Mouse (Mus musculus): ENCODE measurements around the gene Carhsp1. TPM values are rescaled to one million over a fixed set of nuclear protein-coding genes. Genes with fewer than 3 reads are reported as not detected.

The Carhsp1 gene
- polyA plus RNA-seq, 1 experiment from 2014 or later = 39.1 TPM

DNA sequence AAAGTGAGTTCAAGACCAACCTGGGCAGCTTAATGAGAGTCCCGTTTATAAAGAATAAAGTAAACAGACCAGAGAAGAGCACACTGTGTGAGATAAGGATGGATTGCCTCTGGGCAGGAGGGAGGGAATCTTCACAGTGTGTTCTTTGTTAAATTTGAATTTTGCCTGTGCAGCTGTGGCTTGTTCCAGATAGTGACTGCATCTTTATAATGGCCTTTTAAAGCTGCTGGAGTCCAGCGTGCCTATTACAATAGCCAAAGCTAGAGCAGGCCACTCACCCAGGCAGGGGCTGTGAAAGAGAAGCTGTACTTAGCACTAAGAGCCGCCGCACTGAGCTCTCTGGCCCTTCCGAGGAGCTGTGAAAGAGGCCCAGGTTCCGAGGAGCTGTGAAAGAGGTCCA, 26.4 kb downstream of the Carhsp1 start:
- no peak for ATAC-seq (replicated peaks; ENCODE audit: insufficient number of reproducible peaks, low FRiP score, low TSS enrichment)
- no peaks in the 10 kb centered on the region for H3K9me3 ChIP-seq (replicated peaks; ENCODE audit: control insufficient read depth, low read length)
- no peak overlapping the region for H3K27ac ChIP-seq (ENCODE audit: low read depth, low read length)
- no peak overlapping the region for H3K9ac ChIP-seq (ENCODE audit: low read depth, low read length)
- H3K36me3 ChIP-seq (ENCODE audit: control insufficient read depth, insufficient read depth, low read length) = peaks cover 39% of the 10 kb centered on the region
- no peak overlapping the region for H3K4me2 ChIP-seq
- 80% methylated on average over 6 of the region's 6 CpGs for WGBS (ENCODE audit: insufficient replicate concordance)
- no peaks in the 10 kb centered on the region for H3K27me3 ChIP-seq (ENCODE audit: control insufficient read depth, insufficient read depth, low read length)
- no peaks in the 10 kb centered on the region for H3K4me1 ChIP-seq (ENCODE audit: control insufficient read depth, insufficient read depth, low read length)
- no peak overlapping the region for H3K4me3 ChIP-seq (ENCODE audit: low read depth, low read length)

GRCm38 (mm10) chr16:8643855-8644254, 28.1 kb downstream of the Carhsp1 start:
- Histone ChIP-seq H3K36me3 (ENCODE audit: control insufficient read depth, insufficient read depth, low read length) (peaks cover 30% of the 10 kb centered on the region), H3K4me3 (ENCODE audit: low read depth, low read length) (no peak overlapping the region), H3K9me3 (replicated peaks; ENCODE audit: control insufficient read depth, low read length) (no peaks in the 10 kb centered on the region), H3K27me3 (ENCODE audit: control insufficient read depth, insufficient read depth, low read length) (no peaks in the 10 kb centered on the region), H3K4me1 (ENCODE audit: control insufficient read depth, insufficient read depth, low read length) (peaks cover 6% of the 10 kb centered on the region), H3K27ac (ENCODE audit: low read depth, low read length) (no peak overlapping the region), H3K4me2 (no peak overlapping the region), H3K9ac (ENCODE audit: low read depth, low read length) (no peak overlapping the region)
- peak; percentile 65; the same call in 1 of the 2 replicates for ATAC-seq (replicated peaks; ENCODE audit: insufficient number of reproducible peaks, low FRiP score, low TSS enrichment)
- 70% methylated on average over 2 of the region's 2 CpGs for WGBS (ENCODE audit: insufficient replicate concordance)

DNA sequence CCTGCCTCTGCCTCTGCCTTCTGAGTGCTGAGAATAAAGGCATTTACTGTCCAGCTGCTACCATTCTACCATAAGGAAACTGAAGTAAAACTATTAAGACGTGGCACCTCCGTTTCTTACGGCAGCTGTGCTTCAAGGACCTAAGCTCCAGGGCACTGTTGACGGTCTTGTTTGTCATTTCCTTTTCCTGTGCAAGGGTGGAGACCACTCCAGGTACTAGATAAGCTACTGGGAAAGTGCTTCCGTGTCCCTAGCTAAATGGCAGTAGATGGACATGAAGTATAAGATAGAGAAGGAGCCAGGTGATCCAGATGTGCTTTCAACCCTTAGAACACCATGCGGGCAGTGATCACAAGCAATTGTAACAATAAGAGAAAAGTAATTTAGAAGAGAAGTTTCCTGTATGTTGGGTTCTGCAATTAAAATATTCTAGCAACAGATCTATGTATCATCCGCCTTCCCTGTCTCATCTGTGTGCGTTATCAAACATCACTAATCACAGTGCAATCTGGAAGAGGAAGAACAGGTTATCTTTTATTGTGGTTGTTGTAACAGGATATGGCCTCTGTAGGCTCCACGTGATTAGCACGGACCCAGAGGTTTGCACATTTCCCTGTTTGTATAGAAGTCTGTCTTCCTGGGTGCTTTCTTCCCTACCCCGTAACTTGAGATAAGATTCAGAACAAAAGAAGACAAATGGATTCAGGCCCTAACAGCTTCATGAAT, 32.3 kb downstream of the Carhsp1 start:
- H3K4me3 ChIP-seq (ENCODE audit: low read depth, low read length) = no peak overlapping the region
- H3K27ac ChIP-seq (ENCODE audit: low read depth, low read length) = no peak overlapping the region
- peaks cover 19% of the 10 kb centered on the region for H3K36me3 ChIP-seq (ENCODE audit: control insufficient read depth, insufficient read depth, low read length)
- H3K4me1 ChIP-seq (ENCODE audit: control insufficient read depth, insufficient read depth, low read length) = peaks cover 18% of the 10 kb centered on the region
- WGBS (ENCODE audit: insufficient replicate concordance) = 71% methylated on average over 11 of the region's 11 CpGs
- H3K9ac ChIP-seq (ENCODE audit: low read depth, low read length) = no peak overlapping the region
- H3K27me3 ChIP-seq (ENCODE audit: control insufficient read depth, insufficient read depth, low read length) = no peaks in the 10 kb centered on the region
- H3K9me3 ChIP-seq (replicated peaks; ENCODE audit: control insufficient read depth, low read length) = no peaks in the 10 kb centered on the region
- no peak for ATAC-seq (replicated peaks; ENCODE audit: insufficient number of reproducible peaks, low FRiP score, low TSS enrichment)
- no peak overlapping the region for H3K4me2 ChIP-seq

DNA sequence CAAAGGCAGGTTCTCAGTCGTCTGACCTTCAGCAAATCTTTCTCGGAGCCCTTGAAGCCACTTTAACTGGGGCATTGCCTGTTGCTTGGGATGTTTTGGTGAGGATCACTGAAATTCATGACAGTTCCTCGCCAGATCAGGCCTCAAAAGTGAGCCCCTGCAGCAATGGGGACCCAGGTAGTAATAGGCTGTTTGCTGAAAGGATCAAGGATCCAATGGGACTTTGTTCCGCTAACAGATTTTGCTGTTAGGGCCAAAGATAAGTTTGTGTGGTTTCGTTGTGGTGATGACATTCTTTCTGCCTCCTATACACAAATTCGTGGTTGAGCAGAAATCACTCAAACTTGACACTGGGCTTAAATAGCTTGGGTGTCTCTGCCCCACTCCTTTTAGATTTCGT, 33.8 kb downstream of the Carhsp1 start:
- Histone ChIP-seq H3K9ac (ENCODE audit: low read depth, low read length) (peak overlapping the region; percentile 93), H3K27ac (ENCODE audit: low read depth, low read length) (peak overlapping the region; percentile 86), H3K27me3 (ENCODE audit: control insufficient read depth, insufficient read depth, low read length) (no peaks in the 10 kb centered on the region), H3K4me3 (ENCODE audit: low read depth, low read length) (peak overlapping the region; percentile 80), H3K4me2 (peak overlapping the region; percentile 81), H3K4me1 (ENCODE audit: control insufficient read depth, insufficient read depth, low read length) (peaks cover 18% of the 10 kb centered on the region), H3K36me3 (ENCODE audit: control insufficient read depth, insufficient read depth, low read length) (peaks cover 9% of the 10 kb centered on the region), H3K9me3 (replicated peaks; ENCODE audit: control insufficient read depth, low read length) (no peaks in the 10 kb centered on the region)
- no peak for ATAC-seq (replicated peaks; ENCODE audit: insufficient number of reproducible peaks, low FRiP score, low TSS enrichment)
- WGBS (ENCODE audit: insufficient replicate concordance) = 46% methylated on average over 7 of the region's 7 CpGs

DNA sequence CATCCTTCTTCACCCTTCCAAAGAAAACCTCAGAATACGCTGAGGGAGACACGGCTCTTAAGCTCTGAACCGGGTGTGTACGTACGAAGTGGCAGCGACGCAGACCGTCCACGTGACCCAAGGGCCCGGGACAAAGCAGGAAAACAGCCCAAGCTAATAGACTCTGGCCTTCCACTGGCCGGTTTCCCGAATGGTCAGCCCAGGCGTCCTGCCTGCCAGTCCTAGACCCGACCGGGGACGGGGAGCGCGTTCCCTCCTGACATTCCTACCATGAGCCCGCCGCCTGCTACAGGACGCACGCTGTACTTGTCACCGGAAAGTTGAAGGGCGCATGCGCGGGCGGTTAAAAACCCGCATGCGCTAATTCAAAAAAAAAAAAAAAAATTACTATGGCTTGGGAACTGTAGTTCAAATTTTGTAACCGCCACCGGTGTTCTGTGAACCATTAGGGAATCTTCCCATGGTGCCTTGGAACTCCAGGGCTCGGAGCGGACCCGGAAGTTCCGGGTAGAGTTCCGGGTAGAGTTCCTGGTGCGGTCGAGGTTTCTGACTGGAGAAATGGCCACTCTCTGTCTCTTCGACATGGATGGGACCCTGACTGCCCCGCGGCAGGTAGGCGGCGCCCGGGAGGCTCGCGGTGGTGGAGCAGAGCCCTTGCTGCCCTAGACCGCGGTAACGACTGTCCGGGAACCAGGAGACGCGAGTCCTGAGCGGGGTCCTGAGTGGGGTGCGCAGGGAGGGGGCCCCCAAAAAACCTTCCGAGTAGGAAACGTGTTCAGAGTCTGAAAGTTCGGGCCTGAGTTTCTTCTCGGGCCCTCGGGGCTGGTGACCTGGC, 34.5 kb downstream of the Carhsp1 start, which contains the start of the genes Pmm2 and Tmem186:
Gene Pmm2, plus strand, starts transcription at position 458 of the 835 bp plus-strand sequence.
Gene Tmem186, minus strand, starts transcription at position 496 of the 835 bp plus-strand sequence.
- Histone ChIP-seq H3K4me2 (peak within 1 kb of the TSS; percentile 81), H3K36me3 (ENCODE audit: control insufficient read depth, insufficient read depth, low read length) (peaks cover 7% of the 10 kb centered on the region), H3K9me3 (replicated peaks; ENCODE audit: control insufficient read depth, low read length) (no peaks in the 10 kb centered on the region), H3K9ac (ENCODE audit: low read depth, low read length) (peak within 1 kb of the TSS; percentile 93), H3K27me3 (ENCODE audit: control insufficient read depth, insufficient read depth, low read length) (no peaks in the 10 kb centered on the region), H3K27ac (ENCODE audit: low read depth, low read length) (peak within 1 kb of the TSS; percentile 86), H3K4me1 (ENCODE audit: control insufficient read depth, insufficient read depth, low read length) (peaks cover 18% of the 10 kb centered on the region), H3K4me3 (ENCODE audit: low read depth, low read length) (peak within 1 kb of the TSS; percentile 80)
- under 1% methylated on average over 59 of the region's 59 CpGs for WGBS (ENCODE audit: insufficient replicate concordance)
- ATAC-seq (replicated peaks; ENCODE audit: insufficient number of reproducible peaks, low FRiP score, low TSS enrichment) = peak; percentile 83

DNA sequence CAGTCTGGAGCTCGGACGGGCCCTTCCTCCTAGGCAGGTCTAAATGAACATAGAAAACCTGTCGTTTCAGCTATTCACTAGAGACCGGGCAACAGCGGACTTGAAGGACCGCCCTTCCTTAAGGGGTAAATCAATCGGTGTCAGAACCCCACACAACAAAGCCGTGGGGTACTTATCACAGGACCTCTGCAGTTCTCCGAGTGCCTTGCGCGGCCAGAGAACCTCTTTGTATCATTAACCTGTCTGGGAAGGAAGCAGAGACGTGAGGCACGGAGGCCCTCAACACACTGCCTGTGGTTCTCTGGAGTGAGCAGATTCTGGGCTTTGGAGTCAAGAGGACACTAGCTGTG, 35.1 kb downstream of the Carhsp1 start:
- peak overlapping the region; percentile 93 for H3K9ac ChIP-seq (ENCODE audit: low read depth, low read length)
- H3K4me3 ChIP-seq (ENCODE audit: low read depth, low read length) = peak overlapping the region; percentile 80
- H3K4me2 ChIP-seq = peak overlapping the region; percentile 81
- ATAC-seq (replicated peaks; ENCODE audit: insufficient number of reproducible peaks, low FRiP score, low TSS enrichment) = no peak
- whole genome bisulfite sequencing (ENCODE audit: insufficient replicate concordance) = under 1% methylated on average over 13 of the region's 13 CpGs
- H3K36me3 ChIP-seq (ENCODE audit: control insufficient read depth, insufficient read depth, low read length) = peaks cover 7% of the 10 kb centered on the region
- H3K4me1 ChIP-seq (ENCODE audit: control insufficient read depth, insufficient read depth, low read length) = peaks cover 18% of the 10 kb centered on the region
- no peaks in the 10 kb centered on the region for H3K27me3 ChIP-seq (ENCODE audit: control insufficient read depth, insufficient read depth, low read length)
- H3K27ac ChIP-seq (ENCODE audit: low read depth, low read length) = peak overlapping the region; percentile 86
- no peaks in the 10 kb centered on the region for H3K9me3 ChIP-seq (replicated peaks; ENCODE audit: control insufficient read depth, low read length)

- no peak for ATAC-seq (replicated peaks; ENCODE audit: insufficient number of reproducible peaks, low FRiP score, low TSS enrichment)
- no peak overlapping the region for H3K27ac ChIP-seq (ENCODE audit: low read depth, low read length)
- H3K36me3 ChIP-seq (ENCODE audit: control insufficient read depth, insufficient read depth, low read length) = peaks cover 5% of the 10 kb centered on the region; the same call in 1 of the 2 replicates
- no peaks in the 10 kb centered on the region for H3K27me3 ChIP-seq (ENCODE audit: control insufficient read depth, insufficient read depth, low read length)
- H3K9ac ChIP-seq (ENCODE audit: low read depth, low read length) = no peak overlapping the region
- H3K4me1 ChIP-seq (ENCODE audit: control insufficient read depth, insufficient read depth, low read length) = peaks cover 4% of the 10 kb centered on the region; the same call in 1 of the 2 replicates
- H3K4me3 ChIP-seq (ENCODE audit: low read depth, low read length) = no peak overlapping the region
- no peaks in the 10 kb centered on the region for H3K9me3 ChIP-seq (replicated peaks; ENCODE audit: control insufficient read depth, low read length)
- H3K4me2 ChIP-seq = no peak overlapping the region
- WGBS (ENCODE audit: insufficient replicate concordance) = 76% methylated on average over 5 of the region's 5 CpGs
Observed at GRCm38 (mm10) chr16:8631428-8631827, 40.5 kb downstream of the Carhsp1 start.

- no peaks in the 10 kb centered on the region for H3K27me3 ChIP-seq (ENCODE audit: control insufficient read depth, insufficient read depth, low read length)
- H3K9me3 ChIP-seq (replicated peaks; ENCODE audit: control insufficient read depth, low read length) = no peaks in the 10 kb centered on the region
- no peaks in the 10 kb centered on the region for H3K4me1 ChIP-seq (ENCODE audit: control insufficient read depth, insufficient read depth, low read length)
- ATAC-seq (replicated peaks; ENCODE audit: insufficient number of reproducible peaks, low FRiP score, low TSS enrichment) = no peak
- H3K4me2 ChIP-seq = no peak overlapping the region
- 82% methylated on average over 2 of the region's 2 CpGs for WGBS (ENCODE audit: insufficient replicate concordance)
- H3K27ac ChIP-seq (ENCODE audit: low read depth, low read length) = no peak overlapping the region
- peaks cover 5% of the 10 kb centered on the region; the same call in 1 of the 2 replicates for H3K36me3 ChIP-seq (ENCODE audit: control insufficient read depth, insufficient read depth, low read length)
- no peak overlapping the region for H3K9ac ChIP-seq (ENCODE audit: low read depth, low read length)
- no peak overlapping the region for H3K4me3 ChIP-seq (ENCODE audit: low read depth, low read length)
Observed at GRCm38 (mm10) chr16:8630419-8630818, 41.5 kb downstream of the Carhsp1 start.
